Mouse (Mus musculus) right cerebral cortex, postnatal 10 days (tissue): ENCODE data around the gene Fcgrt.
"Not testable (repeated sequence)": the region's sequence is repeated elsewhere in the genome, so short reads cannot be mapped to it uniquely, and the experiment has no call there.

Experiments used
- DNase-seq, 2 experiments: peaks; one replicate each; pipeline ENCODE4 v3.0.0; 2021; ENCODE audit warnings: low spot score in 2 of 2

Gene Fcgrt

GRCm38 (mm10) chr7:45110089-45110488 is 6.4 kb upstream of the Fcgrt start:
- DNase-seq, result not testable (repeated sequence)

GRCm38 (mm10) chr7:45107052-45107645 is 3.5 kb upstream of the Fcgrt start:
- no peak for DNase-seq

- no peak for DNase-seq
These were observed 2.8 kb upstream of the Fcgrt start for GRCm38 (mm10) chr7:45106441-45106840.

- DNase-seq, result no peak
These were observed 1.8 kb upstream of the Fcgrt start for GRCm38 (mm10) chr7:45105491-45105890.

- DNase-seq, result no peak
These were observed 1.3 kb upstream of the Fcgrt start for GRCm38 (mm10) chr7:45104941-45105340.

- DNase-seq, result no peak
These were observed 588 bp downstream of the Fcgrt start for GRCm38 (mm10) chr7:45102940-45103585.

GRCm38 (mm10) chr7:45102441-45102840 is 1.2 kb downstream of the Fcgrt start:
- DNase-seq, result no peak

GRCm38 (mm10) chr7:45100046-45100445 is 3.6 kb downstream of the Fcgrt start:
- DNase-seq, result no peak

- DNase-seq, result no peak
These were observed 5.0 kb downstream of the Fcgrt start for GRCm38 (mm10) chr7:45098541-45099240.

GRCm38 (mm10) chr7:45097479-45097878 is 6.2 kb downstream of the Fcgrt start:
- no peak for DNase-seq

- DNase-seq, result not testable (repeated sequence)
These were observed 7.7 kb downstream of the Fcgrt start for GRCm38 (mm10) chr7:45095965-45096364.

GRCm38 (mm10) chr7:45095367-45095766 is 8.3 kb downstream of the Fcgrt start:
- no peak for DNase-seq

GRCm38 (mm10) chr7:45094121-45094520 is 9.5 kb downstream of the Fcgrt start:
- DNase-seq, result no peak

GRCm38 (mm10) chr7:45093516-45093905 is 10.1 kb downstream of the Fcgrt start:
- no peak for DNase-seq

GRCm38 (mm10) chr7:45092828-45093515 is 10.7 kb downstream of the Fcgrt start:
- DNase-seq, result no peak

GRCm38 (mm10) chr7:45092048-45092447 is 11.6 kb downstream of the Fcgrt start, which contains the start of gene Rcn3:
Gene Rcn3, minus strand, starts transcription at chr7:45092221.
- peak; percentile 83 to 87 for DNase-seq

- no peak for DNase-seq
These were observed 12.4 kb downstream of the Fcgrt start for GRCm38 (mm10) chr7:45091001-45091990.

GRCm38 (mm10) chr7:45090251-45090977 is 13.2 kb downstream of the Fcgrt start:
- no peak for DNase-seq

GRCm38 (mm10) chr7:45088597-45088996 is 15.1 kb downstream of the Fcgrt start:
- no peak for DNase-seq

GRCm38 (mm10) chr7:45086084-45086483 is 17.6 kb downstream of the Fcgrt start:
- DNase-seq, result no peak
